Mouse (Mus musculus) midbrain, embryonic 16.5 days (tissue): ENCODE measurements around the gene Clp1. TPM values are rescaled to one million over a fixed set of nuclear protein-coding genes. Genes with fewer than 3 reads are reported as not detected.
A peak's percentile ranks its signal among the peaks of the same experiment; 100 is the strongest.

Experiments used
- ATAC-seq: fragments of 200-750 bp; cut with Nextera tagmentation; 2 replicates; pipeline ENCODE4 v1.8.0; 2017; ENCODE audit warnings: moderate TSS enrichment
- H3K27ac ChIP-seq: fragments of 300-500 bp; sonication (generic); 2 replicates; pipeline ENCODE4 v1.5.1; 2014; ENCODE audit warnings: mild to moderate bottlenecking, low read length, mixed read lengths
- H3K27me3 ChIP-seq: fragments of 300-500 bp; sonication (generic); 2 replicates; pipeline ENCODE4 v1.6.1; 2014; ENCODE audit warnings: low read depth, low read length, mixed read lengths; ENCODE audit not compliant: control insufficient read depth, insufficient read depth
- H3K36me3 ChIP-seq: fragments of 300-500 bp; sonication (generic); 2 replicates; pipeline ENCODE4 v1.6.1; 2014; ENCODE audit warnings: mild to moderate bottlenecking, low read length, moderate library complexity, mixed read lengths; ENCODE audit not compliant: control insufficient read depth, insufficient read depth
- H3K4me1 ChIP-seq: fragments of 300-500 bp; sonication (generic); 2 replicates; pipeline ENCODE4 v1.6.1; 2014; ENCODE audit warnings: mild to moderate bottlenecking, low read length, mixed read lengths; ENCODE audit not compliant: control insufficient read depth, insufficient read depth
- H3K4me2 ChIP-seq: fragments of 300-500 bp; sonication (generic); 2 replicates; pipeline ENCODE4 v1.6.1; 2014; ENCODE audit warnings: mild to moderate bottlenecking, low read length, mixed read lengths
- H3K4me3 ChIP-seq: fragments of 300-500 bp; sonication (generic); 2 replicates; pipeline ENCODE4 v1.5.1; 2014; ENCODE audit warnings: low read depth, mild to moderate bottlenecking, low read length, moderate library complexity, mixed read lengths
- H3K9ac ChIP-seq: fragments of 300-500 bp; sonication (generic); 2 replicates; pipeline ENCODE4 v1.6.1; 2014; ENCODE audit warnings: low read depth, low read length, mixed read lengths
- H3K9me3 ChIP-seq: fragments of 300-500 bp; sonication (generic); replicated peaks from 2 replicates; pipeline ENCODE4 v1.6.1; 2014; ENCODE audit warnings: mild to moderate bottlenecking, low read length, mixed read lengths; ENCODE audit not compliant: control insufficient read depth, poor library complexity, severe bottlenecking
- WGBS: fragments of 180-500 bp; shearing (Covaris S2); extraction: QIAGEN DNeasy Blood & Tissue Kit; methylation state at CpG from one replicate; pipeline ENCODE4 v1.1.7; 2014; 5-methylcytosine and 5-hydroxymethylcytosine counted together
- polyA plus RNA-seq: library from polyadenylated mRNA; unstranded; fragments of >200 nt; fragmentation: Nextera tagmentation; extraction: Ambion mirVana; gene quantifications from 2 replicates; pipeline ENCODE4 v1.2.1, GENCODE M21; 2015

Gene Clp1
- polyA plus RNA-seq, 1 experiment from 2014 or later = 20.1 TPM

DNA sequence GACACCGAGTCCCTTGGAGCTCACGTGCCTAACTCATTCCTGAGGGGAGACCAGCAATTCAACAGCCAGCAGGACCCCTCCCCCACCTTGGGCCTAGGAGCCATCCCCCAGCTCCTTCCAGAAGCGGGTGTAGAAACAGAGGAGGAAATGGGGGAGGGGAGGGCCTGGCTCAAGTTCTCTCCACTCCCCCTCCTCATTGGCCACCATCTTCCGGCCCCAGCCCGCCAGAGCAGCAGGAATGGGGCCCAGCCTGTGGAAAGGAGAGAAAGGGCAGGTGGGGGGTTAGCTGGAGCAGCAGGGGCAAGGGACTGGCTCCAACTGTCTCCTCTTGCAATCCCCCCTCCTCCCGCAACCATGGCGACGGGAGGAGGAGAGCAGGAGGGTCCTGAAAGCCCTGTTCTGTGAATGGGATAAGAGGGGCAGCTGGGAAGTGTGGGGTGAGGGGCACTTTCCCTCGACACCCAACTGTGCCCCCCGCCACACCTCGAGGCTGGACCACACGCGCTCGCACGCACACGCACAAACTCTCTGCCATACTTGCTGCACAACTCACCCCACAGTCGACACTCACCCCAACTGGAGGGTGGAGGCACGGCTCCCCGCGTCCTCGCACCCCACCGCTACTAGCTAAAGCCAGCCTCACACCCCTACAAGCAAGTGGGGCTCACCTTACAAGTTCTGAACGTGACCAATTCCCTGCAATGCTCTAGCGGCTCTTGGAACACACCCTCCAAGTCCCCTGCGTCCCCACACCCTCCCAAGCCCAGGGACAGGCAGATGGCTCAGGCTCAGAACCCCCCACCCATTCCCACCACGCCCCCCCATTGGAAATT, 15.5 kb upstream of the Clp1 start:
- Histone ChIP-seq H3K4me2 (peak overlapping the region; percentile 89), H3K4me3 (peak overlapping the region; percentile 76), H3K4me1 (peaks cover 41% of the 10 kb centered on the region), H3K9me3 (no peaks in the 10 kb centered on the region), H3K27me3 (no peaks in the 10 kb centered on the region), H3K36me3 (no peaks in the 10 kb centered on the region), H3K27ac (peak overlapping the region; percentile 96), H3K9ac (peak overlapping the region; percentile 88)
- under 1% methylated on average over 23 of the region's 26 CpGs for WGBS
- ATAC-seq = peak; percentile 65

DNA sequence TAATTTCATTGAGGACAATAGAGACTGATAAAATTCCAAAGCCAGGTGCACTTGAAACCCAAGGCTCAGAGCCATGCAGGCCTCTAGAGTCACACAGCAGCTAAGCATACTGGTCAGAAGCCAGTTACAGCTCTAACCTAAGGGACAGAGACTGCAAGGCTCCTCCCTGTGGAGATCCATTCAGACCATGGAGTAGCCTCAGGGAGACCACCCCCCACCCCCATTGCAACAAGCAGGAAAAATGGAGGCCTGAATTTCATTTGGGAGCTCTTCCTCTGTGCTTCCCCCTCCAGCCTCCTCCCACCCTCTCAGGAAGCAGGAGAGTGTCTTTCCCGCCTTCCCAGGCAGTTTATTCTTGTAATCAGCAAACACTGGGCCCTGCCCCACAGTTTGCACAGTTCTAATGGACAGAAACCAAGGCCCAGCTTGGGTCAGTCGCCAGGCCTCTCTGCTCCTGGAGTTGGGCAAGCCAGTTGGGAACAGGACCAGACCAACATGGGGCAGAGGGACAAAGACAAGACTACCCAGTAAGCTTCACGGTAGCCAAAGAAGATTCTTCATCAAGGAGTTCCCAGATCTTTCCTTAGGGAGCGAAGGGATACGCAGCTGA, 14.8 kb upstream of the Clp1 start:
- ATAC-seq = peak; percentile 0; the same call in 1 of the 2 replicates
- H3K9ac ChIP-seq = peak overlapping the region; percentile 88

GRCm38 (mm10) chr2:84740608-84741333, 13.6 kb upstream of the Clp1 start:
- H3K4me2 ChIP-seq = peak overlapping the region; percentile 89
- H3K9me3 ChIP-seq = no peaks in the 10 kb centered on the region
- peaks cover 60% of the 10 kb centered on the region for H3K4me1 ChIP-seq
- no peak overlapping the region for H3K9ac ChIP-seq
- H3K27me3 ChIP-seq = no peaks in the 10 kb centered on the region
- no peaks in the 10 kb centered on the region for H3K36me3 ChIP-seq
- 0 out of 2 replicates have a peak overlapping the region, but pooled peaks have one; percentile 96 for H3K27ac ChIP-seq
- no peak overlapping the region for H3K4me3 ChIP-seq
- ATAC-seq = no peak
- 74% methylated on average over 15 of the region's 15 CpGs for WGBS

More for the DNA sequence above, 14.8 kb upstream of the Clp1 start:
- Histone ChIP-seq H3K4me3 (peak overlapping the region; percentile 76), H3K27me3 (no peaks in the 10 kb centered on the region), H3K9me3 (no peaks in the 10 kb centered on the region), H3K36me3 (no peaks in the 10 kb centered on the region), H3K4me2 (peak overlapping the region; percentile 89), H3K27ac (peak overlapping the region; percentile 96), H3K4me1 (peaks cover 49% of the 10 kb centered on the region)
- 4% methylated on average over 5 of the region's 5 CpGs for WGBS

DNA sequence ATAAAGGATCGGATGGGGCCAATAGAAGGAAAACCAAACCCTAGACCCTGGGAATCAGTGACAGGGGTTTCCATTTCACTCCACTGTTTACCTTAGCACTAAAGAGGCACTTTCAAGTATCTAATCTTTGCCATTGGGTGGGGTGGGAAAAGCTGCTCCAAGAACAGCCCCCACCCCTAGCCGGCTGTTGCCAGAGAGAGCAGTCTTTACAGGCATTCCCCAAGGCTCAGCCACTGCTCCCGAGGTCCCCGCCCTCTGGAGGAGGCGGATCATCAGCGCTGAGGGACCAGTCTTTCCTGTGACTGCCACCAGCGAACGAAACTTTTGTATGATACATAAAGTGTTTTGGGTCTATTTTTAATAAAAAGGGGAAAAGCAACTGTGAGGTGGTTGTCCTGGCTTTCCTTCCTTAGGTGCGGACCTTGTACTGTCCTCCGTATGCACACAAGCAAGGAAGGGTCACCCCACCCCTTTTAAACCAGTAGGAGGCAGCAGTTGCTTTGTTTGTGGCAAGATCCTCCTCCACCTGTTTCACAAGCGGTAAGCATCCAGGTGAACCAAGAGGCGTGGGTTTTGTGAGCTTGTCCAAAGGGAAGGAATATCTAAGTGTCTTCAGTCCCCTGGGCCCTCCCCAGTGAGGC, 11.2 kb upstream of the Clp1 start:
- H3K4me2 ChIP-seq = peak overlapping the region; percentile 25
- peaks cover 68% of the 10 kb centered on the region for H3K4me1 ChIP-seq
- no peaks in the 10 kb centered on the region for H3K9me3 ChIP-seq
- no peaks in the 10 kb centered on the region for H3K27me3 ChIP-seq
- H3K27ac ChIP-seq = no peak overlapping the region; the same call in 1 of the 2 replicates
- ATAC-seq = no peak
- no peaks in the 10 kb centered on the region for H3K36me3 ChIP-seq
- 4% methylated on average over 12 of the region's 12 CpGs for WGBS
- no peak overlapping the region for H3K9ac ChIP-seq
- H3K4me3 ChIP-seq = 0 out of 2 replicates have a peak overlapping the region, but pooled peaks have one; percentile 3

GRCm38 (mm10) chr2:84737451-84737925, 10.3 kb upstream of the Clp1 start:
- peaks cover 72% of the 10 kb centered on the region for H3K4me1 ChIP-seq
- no peaks in the 10 kb centered on the region for H3K36me3 ChIP-seq
- peak overlapping the region; percentile 65 for H3K9ac ChIP-seq
- no peak for ATAC-seq
- peak overlapping the region; percentile 66 for H3K4me2 ChIP-seq
- no peaks in the 10 kb centered on the region for H3K9me3 ChIP-seq
- peak overlapping the region; percentile 49 for H3K4me3 ChIP-seq
- H3K27me3 ChIP-seq = no peaks in the 10 kb centered on the region
- H3K27ac ChIP-seq = peak overlapping the region; percentile 31
- WGBS = 2% methylated on average over 8 of the region's 8 CpGs

DNA sequence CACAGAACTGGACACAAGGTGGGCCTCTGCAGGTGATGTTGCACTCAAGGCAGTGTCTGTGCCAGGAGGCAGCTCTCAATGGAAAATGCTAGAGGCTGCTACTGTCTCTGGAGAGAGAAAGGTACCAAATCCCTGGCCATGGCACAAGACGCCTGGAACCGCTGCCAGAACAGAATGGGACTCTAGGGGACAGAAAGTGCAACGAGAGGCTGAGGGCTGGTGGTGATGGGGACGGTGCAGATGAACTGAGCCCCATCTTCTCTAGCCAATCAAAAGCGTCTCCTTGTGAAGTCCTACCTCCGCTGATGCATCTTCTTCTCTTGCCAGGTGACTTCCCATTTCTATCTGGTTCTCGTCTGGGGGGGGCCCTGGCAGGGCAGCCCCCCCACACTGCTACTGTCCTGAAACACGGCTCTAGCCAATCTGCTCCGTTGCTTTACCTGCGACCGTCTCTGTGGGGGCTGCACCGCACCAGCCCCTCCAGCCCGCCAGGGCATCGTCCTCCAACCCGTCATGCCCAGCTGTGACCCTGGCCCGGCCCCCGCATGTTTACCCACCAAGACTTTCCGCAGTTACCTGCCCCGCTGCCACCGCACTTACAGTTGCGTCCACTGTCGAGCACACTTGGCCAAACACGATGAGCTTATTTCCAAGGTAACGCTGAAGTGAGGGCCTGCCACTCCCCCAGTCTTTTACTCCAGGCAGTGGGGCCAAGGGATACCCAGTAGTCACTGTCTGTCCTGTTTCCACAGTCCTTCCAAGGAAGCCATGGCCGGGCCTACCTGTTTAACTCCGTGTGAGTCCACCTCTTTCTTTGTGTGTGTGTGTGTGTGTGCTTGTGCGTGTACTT, 9.4 kb upstream of the Clp1 start:
- no peaks in the 10 kb centered on the region for H3K27me3 ChIP-seq
- peak overlapping the region; percentile 65 for H3K9ac ChIP-seq
- H3K4me2 ChIP-seq = peak overlapping the region; percentile 66
- no peaks in the 10 kb centered on the region for H3K36me3 ChIP-seq
- peaks cover 64% of the 10 kb centered on the region for H3K4me1 ChIP-seq
- H3K27ac ChIP-seq = no peak overlapping the region
- no peak for ATAC-seq
- peak overlapping the region; percentile 49 for H3K4me3 ChIP-seq
- no peaks in the 10 kb centered on the region for H3K9me3 ChIP-seq
- WGBS = 4% methylated on average over 27 of the region's 27 CpGs

DNA sequence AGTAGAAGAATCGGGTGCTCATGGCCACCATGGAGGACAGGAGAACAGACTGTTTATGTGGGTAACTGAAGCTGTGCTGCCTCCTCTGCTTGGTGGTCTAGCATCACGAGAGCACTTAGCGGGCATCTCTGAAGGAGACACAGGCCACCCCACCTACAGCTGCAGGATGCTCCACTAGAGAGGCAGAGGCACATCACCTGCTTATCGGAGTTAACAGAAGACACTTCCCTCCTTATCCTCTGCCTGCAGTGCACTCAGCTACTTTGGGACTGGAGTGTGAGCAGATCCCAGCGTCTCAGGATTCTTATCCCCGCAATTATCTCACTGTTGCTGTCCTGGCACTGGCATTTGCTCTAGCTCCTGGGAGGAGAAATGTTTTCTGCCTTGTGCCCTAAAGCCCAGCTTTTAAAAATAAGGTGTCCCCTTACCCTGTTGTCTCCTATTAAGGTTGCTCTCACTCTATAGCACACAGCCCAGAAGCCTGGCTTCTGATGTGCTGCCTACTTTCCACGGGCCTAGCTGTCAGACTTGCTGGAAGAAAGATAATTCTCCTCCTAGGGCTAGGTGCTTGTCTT, 8.3 kb upstream of the Clp1 start:
- peaks cover 55% of the 10 kb centered on the region for H3K4me1 ChIP-seq
- H3K9me3 ChIP-seq = no peaks in the 10 kb centered on the region
- no peaks in the 10 kb centered on the region for H3K36me3 ChIP-seq
- no peak for ATAC-seq
- H3K27ac ChIP-seq = peak overlapping the region; percentile 79
- H3K4me2 ChIP-seq = peak overlapping the region; percentile 66
- WGBS = 12% methylated on average over 7 of the region's 7 CpGs
- peak overlapping the region; percentile 49 for H3K4me3 ChIP-seq
- H3K27me3 ChIP-seq = no peaks in the 10 kb centered on the region
- H3K9ac ChIP-seq = peak overlapping the region; percentile 81
